Mouse (Mus musculus): ENCODE data around the gene 4930558C23Rik. TPM values are rescaled to one million over a fixed set of nuclear protein-coding genes. Genes with fewer than 3 reads are reported as not detected.
"Not testable (repeated sequence)": the region's sequence is repeated elsewhere in the genome, so short reads cannot be mapped to it uniquely, and the experiment has no call there.

The 4930558C23Rik gene
- total RNA-seq (2022), result not detected

DNA sequence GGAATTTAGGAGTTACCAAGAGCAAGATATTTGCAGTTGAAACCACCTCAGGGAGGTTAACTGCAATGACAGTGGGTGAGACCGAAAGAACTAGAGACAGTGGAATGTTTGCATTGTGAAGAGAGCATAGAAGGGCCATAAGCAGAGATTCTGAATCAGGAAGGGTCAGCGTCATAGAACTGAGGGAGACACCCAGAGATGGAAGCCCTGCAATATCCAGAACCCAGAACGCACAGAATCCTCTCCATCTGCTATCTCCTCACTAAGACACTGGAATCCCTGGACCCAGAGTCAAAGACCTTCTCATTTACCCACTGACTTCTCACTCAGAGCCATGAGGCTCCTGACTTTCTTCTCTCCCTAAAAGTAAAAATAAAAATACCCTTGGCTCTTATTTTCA, at the start of gene 4930558C23Rik:
4930558C23Rik (minus strand) TSS at position 101 of the 400 bp plus-strand sequence.
- no peak for DNase-seq (ENCODE audit: low spot score in 2 of 2)

DNA sequence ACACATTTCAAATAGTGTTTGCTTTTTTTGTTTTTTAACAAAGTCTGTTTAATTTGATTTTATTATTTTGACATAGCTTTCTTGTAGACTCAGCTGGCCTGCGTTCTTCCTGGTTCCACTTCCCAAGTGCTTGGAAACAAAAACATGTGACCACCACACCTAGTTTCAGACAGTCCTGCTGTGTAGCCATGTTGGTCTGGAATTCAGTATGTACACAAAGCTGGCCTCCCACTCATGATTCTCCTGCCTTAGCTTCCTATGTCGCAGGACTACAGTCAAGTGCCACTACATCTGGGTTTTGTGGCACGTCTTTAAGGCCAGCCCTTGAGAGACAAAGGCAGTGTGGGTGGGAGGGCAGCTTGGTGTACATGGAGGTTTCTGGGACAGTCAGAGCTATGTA, 48.3 kb upstream of the 4930558C23Rik start:
- no peak for DNase-seq (ENCODE audit: low spot score in 2 of 2)

DNA sequence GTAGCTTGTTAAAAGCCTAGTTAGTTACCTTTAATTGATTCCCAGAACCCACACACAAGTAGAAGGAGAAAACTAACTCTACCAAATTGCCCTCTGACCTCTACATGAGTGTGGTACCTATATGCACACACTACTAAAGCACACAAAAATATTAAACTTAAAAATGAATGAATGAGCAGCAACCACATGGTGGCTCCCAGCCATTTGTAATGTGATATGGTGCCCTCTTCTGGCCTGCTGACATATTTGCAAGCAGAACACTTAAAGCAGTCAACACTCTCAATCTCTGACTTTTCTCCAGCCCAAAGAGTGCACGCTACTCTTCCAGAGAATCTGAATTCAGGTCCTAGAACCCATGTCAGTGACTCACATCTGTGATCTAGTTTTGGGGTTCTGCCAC, 47.8 kb upstream of the 4930558C23Rik start:
- peak in 1 of 2 experiments; percentile 21 for DNase-seq (ENCODE audit: low spot score in 2 of 2)

DNA sequence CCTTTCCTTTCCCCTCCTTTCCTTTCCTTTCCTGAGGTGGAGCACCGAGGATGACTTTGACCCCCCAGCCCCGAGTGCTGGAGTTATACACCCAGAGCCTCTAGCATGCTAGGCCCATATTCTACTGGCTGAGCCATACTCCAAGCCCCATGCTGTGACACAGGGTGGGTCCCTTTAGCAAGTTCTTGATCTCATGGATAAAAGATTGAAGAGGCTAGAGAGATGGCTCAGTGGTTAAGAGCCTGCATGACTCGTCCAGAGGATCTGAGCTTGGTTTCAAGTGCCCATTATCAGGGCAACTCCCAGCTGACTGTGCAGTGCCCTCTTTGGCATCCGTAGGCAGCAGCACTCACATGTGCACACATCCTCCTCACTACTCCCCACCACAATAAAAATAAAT, 42.7 kb upstream of the 4930558C23Rik start:
- DNase-seq (ENCODE audit: low spot score in 2 of 2), result no peak

DNA sequence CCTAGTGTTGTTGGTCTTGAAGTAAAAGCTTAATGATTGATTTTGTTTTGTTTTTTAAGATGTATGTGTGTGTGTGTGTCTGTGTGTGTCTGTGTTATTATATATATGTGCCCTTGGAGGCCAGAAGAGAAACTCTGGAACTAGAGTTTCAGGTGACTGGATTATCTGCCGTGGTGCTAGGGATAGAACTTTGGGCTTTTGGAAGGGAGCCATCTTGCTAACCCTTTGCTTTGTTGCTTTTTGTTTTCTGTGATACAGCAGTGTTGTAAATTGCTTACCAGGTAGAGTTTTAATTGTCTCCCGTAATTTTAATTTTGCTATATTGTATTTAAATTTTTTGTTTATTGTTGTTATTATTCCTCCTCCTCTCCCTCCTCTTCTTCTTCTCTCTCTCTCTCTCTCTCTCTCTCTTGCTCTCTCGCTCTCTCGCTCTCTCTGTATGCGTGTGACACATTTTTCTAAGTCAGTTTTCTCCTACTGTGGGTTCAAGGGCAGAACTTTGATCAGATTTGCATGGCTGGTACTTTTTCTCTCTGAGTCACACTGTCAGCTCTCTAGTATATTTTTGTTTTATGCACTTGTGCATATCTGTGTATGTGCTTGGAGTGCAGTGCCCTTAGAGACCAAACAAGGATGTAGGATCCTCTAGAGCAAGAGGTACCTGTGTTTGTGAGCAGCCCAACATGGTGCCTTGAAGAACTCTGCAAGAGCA, 39.9 kb upstream of the 4930558C23Rik start:
- DNase-seq (ENCODE audit: low spot score in 2 of 2), result no peak

DNA sequence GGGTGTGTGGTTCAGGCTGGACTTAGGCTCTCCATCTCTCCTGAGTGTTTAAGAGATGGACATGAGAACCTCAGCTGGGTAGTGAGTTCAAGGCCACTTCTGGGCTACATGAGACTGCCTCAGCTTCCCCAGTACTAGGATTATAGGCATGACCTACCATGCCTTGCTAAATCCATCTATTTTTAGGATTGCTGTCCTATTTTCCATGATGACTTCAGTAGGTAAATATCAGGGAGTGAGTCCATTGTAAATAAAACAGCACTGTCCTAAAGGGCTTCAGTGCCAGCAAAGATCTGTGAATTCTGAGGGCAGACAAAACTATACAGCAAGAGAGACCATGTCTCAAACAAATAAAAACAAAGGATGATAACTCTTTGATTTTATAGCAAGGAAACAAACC, 37.0 kb upstream of the 4930558C23Rik start:
- no peak for DNase-seq (ENCODE audit: low spot score in 2 of 2)

DNA sequence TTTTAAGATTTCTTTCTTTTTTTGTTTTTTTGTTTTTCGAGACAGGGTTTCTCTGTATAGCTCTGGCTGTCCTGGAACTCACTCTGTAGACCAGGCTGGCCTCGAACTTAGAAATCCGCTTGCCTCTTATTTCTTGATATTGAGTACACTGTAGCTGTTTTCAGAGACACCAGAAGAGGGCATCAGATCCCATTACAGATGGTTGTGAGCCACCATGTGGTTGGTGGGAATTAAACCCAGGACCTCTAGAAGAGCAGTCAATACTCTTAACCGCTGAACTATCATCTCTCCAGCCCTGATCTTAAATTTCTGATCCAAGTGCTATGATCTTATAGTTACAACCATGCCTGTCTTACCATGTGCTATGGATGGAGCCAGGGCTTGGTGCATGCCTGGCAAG, 36.0 kb upstream of the 4930558C23Rik start:
- DNase-seq (ENCODE audit: low spot score in 2 of 2), result not testable (repeated sequence)

DNA sequence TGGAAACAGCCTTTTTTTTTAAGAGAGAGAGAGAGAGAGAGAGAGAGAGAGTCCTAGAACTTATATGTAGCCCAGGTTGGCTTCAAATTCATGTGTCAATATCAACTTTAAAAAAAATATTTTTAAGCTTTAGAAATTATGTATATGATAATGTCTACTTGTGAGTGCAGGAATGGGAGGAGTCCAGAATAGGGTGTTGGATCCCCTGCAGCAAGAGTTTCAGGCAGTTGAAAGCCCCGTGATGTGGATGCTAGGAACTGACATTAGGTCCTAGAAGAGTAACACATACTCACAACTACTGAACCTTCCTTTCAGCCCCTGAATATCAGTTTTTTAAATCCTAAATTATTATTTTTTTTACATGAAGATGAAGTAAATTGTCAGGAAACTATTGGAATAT, 32.9 kb upstream of the 4930558C23Rik start:
- no peak for DNase-seq (ENCODE audit: low spot score in 2 of 2)

DNA sequence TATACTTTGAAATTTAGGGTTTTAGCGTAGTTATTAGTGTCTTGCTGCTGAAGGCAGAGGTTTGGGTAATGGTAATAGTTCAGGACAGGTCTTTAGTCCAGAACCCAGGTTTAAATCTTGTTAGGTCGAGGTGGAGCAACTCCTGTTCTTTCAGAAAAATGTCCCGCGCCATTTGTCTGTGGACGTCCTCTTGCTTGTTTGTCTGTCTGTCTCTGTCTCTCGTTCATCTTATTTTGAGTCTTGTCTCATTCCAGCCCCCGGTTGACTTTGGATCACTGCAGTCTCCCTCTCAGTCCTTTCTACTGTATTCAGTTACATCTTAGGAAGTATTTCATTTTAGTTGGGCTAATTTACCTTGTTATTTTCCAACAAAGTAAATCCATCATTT, 32.3 kb upstream of the 4930558C23Rik start:
- DNase-seq (ENCODE audit: low spot score in 2 of 2), result no peak

DNA sequence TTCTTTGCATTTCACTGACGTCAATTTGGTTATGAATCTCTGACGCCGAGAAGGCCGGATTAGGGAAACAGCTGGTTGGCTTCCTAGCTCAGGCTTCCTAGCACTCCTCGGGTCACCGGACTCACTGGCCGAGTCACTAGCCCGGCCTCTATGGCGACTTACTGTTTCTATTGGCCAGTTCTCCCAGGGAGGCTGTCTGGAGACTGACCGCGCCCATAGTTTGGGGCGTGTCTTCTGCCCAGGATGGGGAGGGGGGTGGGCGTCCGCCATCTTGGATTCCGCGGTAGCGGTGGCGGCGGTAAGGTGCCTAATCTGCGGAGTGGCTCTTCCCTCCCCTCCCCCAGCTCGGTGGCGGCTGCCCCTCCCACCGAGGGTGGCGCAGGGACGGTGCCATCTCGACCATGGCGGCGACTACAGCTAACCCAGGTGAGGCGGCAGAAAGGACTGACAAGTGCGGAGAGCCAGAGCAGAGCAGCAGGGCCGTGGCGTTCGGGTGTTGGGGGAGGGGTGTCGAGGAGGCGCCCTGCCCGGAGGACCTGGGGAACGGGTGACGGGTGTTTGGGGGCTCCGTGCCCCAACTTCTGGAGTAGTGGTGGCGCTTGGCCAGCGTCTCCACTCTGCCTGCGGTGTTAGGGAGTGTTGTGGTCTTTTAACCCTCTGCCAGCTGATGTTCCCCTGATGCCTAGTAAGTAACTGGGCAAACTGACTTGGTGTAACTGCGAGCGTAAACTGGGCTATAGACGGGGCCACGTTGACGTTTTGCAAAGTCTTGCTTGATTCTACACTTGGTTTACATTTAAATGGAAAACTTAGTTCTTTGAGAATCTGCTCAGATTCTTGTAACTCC, 31.7 kb upstream of the 4930558C23Rik start, which contains the start of gene Arnt:
Arnt (plus strand) TSS at position 253 of the 847 bp plus-strand sequence.
- DNase-seq (ENCODE audit: low spot score in 2 of 2), result peak; percentile 88 to 89

DNA sequence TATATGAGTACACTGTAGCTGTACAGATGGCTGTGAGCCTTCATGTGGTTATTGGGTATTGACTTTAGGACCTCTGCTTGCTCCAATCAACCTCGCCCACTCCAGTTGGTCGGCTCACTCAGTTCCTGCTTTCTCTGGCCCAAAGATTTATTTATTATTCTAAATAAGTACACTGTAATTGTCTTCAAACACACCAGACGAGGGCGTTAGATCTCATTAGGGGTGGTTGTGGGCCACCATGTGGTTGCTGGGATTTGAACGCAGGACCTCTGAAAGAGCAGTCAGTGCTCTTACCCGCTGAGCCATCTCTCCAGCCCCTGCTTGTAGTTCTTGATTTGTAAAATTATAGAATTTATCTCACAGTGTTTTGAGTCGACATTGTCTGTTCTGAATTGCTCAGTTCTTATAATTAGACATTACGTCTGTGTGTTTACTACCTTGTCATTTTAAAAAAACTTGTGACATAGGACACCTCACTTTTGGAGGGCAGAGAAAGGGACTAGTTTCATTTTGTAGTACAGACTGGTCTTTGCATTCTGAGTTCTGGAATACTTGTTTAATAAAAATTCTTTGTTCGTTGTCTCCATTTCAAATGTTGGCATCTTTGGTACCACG, 30.8 kb upstream of the 4930558C23Rik start:
- DNase-seq (ENCODE audit: low spot score in 2 of 2), result no peak

DNA sequence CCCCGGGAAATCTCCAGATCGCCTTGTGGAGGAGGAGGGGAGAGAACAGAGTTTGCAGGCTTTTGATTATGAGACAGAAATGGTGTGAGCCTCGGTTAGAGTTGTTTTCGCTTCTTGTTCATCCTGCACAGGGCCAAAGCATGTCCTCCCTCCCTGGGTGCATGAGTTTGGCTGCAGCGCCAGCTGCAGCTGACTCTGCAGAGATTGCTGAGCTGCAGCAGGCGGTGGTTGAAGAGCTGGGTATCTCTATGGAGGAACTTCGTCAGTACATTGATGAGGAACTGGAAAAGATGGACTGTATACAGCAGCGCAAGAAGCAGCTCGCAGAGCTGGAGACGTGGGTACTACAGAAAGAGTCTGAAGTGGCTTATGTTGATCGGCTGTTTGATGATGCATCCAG, 25.8 kb upstream of the 4930558C23Rik start:
- DNase-seq (ENCODE audit: low spot score in 2 of 2), result not testable (repeated sequence)

DNA sequence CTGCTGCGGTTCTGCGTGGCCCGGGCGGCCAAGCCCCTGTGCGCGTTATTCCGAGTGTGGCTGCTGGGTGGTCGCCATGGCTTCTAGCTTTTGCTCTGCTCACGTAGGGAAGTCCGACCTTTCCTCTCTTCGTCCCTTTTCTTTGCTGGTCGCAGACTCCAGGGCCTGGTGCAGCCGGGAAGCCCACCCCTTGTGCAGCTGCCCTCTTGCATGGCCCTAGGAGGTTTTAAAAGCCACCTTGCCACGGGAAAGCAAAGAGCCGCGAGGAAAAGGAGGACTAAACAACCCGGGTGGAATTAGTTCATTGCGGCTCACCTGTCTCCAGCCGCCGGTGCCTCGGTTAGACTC, 25.2 kb upstream of the 4930558C23Rik start:
- not testable (repeated sequence) for DNase-seq (ENCODE audit: low spot score in 2 of 2)

DNA sequence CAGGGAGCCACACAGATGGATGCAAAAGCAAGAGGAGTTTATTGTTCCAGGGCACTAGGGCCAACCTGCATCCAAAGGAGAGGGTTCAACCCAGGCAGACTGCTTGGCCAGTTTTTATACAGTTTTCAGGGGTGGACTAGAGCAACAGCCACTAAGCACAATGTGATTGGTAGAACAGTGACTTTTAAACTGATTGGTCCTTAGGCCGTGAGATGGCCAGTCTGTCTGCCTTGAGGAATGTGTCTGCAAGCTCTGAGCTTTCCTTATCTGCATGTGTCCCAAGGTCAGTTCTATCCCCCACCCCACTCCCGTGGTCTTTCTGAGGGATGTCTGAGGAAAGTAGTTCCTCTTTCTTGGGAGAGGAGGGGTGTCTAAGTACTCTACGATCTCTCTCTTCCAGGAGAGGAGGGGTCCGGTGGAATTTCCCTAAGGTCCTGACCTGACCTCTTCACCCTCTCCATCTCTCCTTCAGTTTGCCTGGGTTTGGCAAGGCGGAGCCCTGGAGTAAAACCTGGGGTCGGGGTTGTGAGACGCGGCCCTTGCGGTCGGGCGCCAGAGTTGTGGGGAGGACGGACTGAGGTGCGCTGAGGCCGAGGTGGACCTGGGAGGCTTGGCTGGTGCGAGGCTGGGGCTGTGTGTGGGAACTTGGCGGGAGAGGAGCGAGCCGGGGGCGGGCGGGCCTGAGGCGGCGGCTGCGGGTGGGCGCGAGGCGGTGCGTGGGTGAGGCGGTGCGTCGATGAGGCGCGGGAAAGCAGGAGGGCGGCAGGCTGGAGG, 24.7 kb upstream of the 4930558C23Rik start:
- DNase-seq (ENCODE audit: low spot score in 2 of 2), result not testable (repeated sequence)

DNA sequence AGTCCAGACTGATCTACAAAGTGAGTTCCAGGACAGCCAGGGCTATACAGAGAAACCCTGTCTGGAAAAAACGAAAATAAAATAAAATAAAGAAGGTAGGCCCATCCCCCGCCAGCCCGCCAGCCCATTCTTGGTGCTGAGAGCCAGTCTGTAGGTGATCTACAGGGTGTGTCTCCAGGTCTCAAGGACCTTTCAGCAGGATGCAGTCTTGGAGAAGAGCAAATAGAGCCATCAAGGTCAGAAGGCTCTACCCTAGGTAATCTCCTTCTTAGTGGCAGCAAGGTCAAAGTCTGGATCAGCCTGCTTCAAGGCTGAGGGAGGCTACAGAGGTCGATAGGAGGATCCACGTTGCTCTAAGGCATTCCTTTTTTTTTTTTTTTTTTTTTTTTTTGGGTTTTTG, 23.8 kb upstream of the 4930558C23Rik start:
- DNase-seq (ENCODE audit: low spot score in 2 of 2), result not testable (repeated sequence)

DNA sequence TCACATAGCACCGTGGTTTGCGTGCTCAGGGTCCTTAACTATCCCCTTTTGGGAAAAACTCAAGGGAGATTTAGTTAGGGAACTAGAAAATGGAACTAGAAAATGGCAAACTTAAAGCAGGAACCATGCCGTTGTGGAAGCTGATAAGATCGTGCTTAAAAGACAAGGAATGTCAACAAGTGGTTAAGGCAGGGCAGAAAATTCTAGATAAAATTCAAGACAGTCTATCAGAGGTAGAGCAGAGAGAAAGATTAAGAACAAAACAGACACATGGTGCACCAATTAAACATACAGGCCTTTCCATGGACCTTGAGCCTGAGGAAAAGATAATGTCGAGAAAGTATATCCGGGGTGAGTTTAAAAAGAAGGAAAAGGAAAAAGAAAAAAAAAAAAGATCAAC, 15.2 kb upstream of the 4930558C23Rik start:
- no peak for DNase-seq (ENCODE audit: low spot score in 2 of 2)

DNA sequence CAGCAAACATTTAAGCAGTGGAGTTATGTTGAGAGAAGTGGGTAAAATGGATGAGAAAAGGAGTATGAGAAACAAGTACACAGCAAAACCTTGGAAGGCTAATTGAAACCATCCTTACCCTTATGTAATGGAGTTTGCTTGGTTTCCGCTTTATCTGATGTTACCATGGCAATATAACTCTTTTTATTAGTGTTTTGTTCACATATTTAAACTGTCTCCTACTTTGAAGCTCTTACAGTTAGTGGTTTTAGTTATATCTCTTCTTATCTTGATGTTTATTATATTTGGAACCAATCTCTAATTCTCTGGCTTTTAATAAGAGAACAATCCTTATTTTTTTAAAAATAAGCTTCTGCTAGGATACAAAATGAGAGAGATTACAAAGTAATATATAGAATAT, 9.6 kb upstream of the 4930558C23Rik start:
- DNase-seq (ENCODE audit: low spot score in 2 of 2), result no peak

DNA sequence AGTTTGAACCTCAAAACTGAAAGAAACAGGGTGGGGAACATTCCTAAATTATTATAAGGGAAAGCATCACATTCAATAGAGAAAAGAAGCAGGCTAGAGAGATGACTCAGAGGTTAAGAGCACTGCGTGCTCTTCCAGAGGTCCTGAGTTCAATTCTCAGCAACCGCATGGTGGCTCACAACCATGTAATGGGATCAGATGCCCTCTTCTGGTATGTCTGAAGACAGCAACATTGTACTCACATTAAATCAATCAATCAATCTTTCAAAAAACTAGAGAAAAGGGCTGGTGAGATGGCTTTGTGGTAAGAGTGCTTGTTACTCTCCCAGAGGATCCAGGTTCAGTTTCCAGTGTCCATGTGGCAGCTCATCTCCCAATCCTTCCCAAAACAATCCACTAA, 6.2 kb upstream of the 4930558C23Rik start:
- no peak for DNase-seq (ENCODE audit: low spot score in 2 of 2)

DNA sequence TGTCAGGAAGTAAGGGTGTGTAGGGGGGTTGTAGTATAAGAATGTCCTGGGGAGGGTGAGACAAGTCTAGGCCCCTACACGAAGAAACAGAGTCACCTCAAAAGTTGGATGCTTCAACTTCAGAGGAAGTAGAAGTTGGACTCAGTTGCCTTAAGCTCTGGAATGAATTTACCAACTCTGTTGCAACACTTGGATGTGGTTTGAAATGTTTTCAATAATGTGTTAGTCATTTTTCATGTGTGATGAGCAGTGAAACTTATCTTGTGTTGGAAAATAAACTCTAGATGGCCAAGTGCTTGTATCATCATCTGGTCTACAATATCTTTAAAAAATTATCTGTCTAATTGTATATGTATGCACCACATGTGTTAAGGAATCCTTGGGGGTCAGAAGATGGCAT, 5.1 kb upstream of the 4930558C23Rik start:
- DNase-seq (ENCODE audit: low spot score in 2 of 2), result no peak

DNA sequence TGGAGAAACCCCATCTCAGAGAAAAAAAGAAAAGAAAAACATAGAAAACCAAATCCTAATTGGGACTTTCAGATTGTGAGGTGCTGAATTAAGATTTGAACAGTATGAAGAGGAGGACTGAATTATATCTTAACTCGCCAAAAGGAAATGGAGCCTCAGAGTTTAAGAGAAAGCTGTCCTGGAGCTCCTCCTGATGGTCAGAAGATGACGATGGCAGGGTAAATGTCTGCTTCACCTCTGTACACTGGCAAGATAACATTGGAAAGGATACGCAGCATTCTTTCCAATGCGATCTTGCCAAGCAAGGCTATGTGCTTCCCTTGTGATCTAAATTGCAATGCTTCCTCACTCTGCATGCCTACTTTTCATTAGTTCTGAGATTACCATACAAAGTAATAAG, 8.3 kb downstream of the 4930558C23Rik start:
- no peak for DNase-seq (ENCODE audit: low spot score in 2 of 2)

DNA sequence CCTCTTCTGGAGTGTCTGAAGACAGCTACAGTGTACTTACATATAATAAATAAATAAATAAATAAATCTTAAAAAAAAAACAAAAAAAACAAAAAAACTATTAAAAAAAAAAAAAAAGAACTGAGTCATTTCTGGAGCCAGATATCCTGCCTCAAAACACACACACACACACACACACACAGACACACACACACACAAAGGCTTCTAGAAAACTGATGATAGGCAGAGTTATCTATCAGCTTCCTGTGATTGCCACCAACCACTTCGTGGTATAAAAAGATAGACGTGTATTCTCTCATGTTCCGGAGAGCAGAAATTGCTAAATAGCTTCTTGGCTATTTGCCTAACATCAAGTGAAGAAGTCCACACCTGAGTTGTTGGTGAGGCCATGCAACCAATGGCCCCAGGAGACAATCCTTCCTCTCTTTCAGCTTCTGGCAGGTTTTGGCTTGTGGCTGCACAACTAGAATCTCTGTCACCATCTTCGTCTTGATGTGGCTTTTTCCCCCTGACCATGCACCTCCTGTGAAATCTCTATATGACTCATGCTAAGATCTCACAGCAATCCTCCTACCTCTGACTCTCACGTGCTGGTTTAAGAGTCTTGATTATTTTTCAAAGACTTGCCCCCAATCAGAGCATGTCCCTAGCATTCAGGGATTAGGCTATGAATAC, 17.1 kb downstream of the 4930558C23Rik start:
- no peak for DNase-seq (ENCODE audit: low spot score in 2 of 2)
